Mouse (Mus musculus) G1E (cell line): ENCODE data around the gene Slc30a2. TPM values are rescaled to one million over a fixed set of nuclear protein-coding genes. Genes with fewer than 3 reads are reported as not detected.

ENCODE experiments used
- ATAC-seq: 2 replicates; pipeline ENCODE4 v1.8.0; 2016; ENCODE audit warnings: mild to moderate bottlenecking; ENCODE audit not compliant: insufficient number of reproducible peaks, poor library complexity, low FRiP score, severe bottlenecking; ENCODE audit errors: extremely low read depth
- DNase-seq: peaks from one replicate; pipeline ENCODE4 v3.0.0; 2012; ENCODE audit warnings: low spot score
- H3K27me3 ChIP-seq: 2 replicates; pipeline ENCODE4 v1.6.1; 2012; ENCODE audit warnings: mild to moderate bottlenecking, low read length, inconsistent platforms; ENCODE audit not compliant: insufficient read depth
- H3K36me3 ChIP-seq: replicated peaks from 2 replicates; pipeline ENCODE3; 2012; ENCODE audit warnings: mild to moderate bottlenecking, inconsistent platforms
- H3K4me1 ChIP-seq: 2 replicates; pipeline ENCODE4 v1.6.1; 2012; ENCODE audit warnings: low read depth, low read length, inconsistent platforms, mixed read lengths; ENCODE audit not compliant: insufficient read depth
- H3K4me3 ChIP-seq: 2 replicates; pipeline ENCODE4 v1.5.1; 2012; ENCODE audit warnings: low read depth, mild to moderate bottlenecking, inconsistent platforms, low read length, moderate library complexity, mixed read lengths
- H3K9me3 ChIP-seq: replicated peaks from 2 replicates; pipeline ENCODE4 v1.6.1; 2012; ENCODE audit warnings: inconsistent platforms
- CTCF ChIP-seq: IDR thresholded peaks from 2 replicates; pipeline ENCODE4 v1.5.1; 2012; ENCODE audit warnings: low read depth, low read length, inconsistent platforms, mixed read lengths
- GATA1 ChIP-seq: IDR thresholded peaks from 2 replicates; pipeline ENCODE4 v1.6.1; 2012; ENCODE audit warnings: borderline replicate concordance, low read length, inconsistent platforms, mixed read lengths
- GATA2 ChIP-seq: IDR thresholded peaks from 2 replicates; pipeline ENCODE4 v1.6.1; 2012; ENCODE audit warnings: low read depth, low read length, inconsistent platforms, borderline replicate concordance
- POLR2AphosphoS5 ChIP-seq: IDR thresholded peaks from 2 replicates; pipeline ENCODE4 v1.6.1; 2012; ENCODE audit warnings: low read depth, low read length, inconsistent platforms; ENCODE audit not compliant: insufficient replicate concordance
- TAL1 ChIP-seq: conservative IDR thresholded peaks from 2 replicates; pipeline ENCODE4 v1.6.1; 2012; ENCODE audit warnings: low read depth, low read length, inconsistent platforms, mixed read lengths
- polyA plus RNA-seq: library from polyadenylated mRNA; stranded (reverse); fragments of >175 nt; gene quantifications from 2 replicates; pipeline ENCODE4 v1.2.3, GENCODE M21; 2012
- total RNA-seq, 2 experiments: library from RNA; stranded (forward) in 1 of 2; stranded (reverse) in 1 of 2; fragments of 200-1000 nt in 1 of 2; fragments of >200 nt in 1 of 2; fragmentation: Nextera tagmentation in 1 of 2; gene quantifications; 2 replicates each; pipeline ENCODE4 v1.2.3; 2014 to 2017

The Slc30a2 gene
- total and polyA plus RNA-seq, 3 experiments = 4.6 to 8.2 (median 5.6) TPM

DNA sequence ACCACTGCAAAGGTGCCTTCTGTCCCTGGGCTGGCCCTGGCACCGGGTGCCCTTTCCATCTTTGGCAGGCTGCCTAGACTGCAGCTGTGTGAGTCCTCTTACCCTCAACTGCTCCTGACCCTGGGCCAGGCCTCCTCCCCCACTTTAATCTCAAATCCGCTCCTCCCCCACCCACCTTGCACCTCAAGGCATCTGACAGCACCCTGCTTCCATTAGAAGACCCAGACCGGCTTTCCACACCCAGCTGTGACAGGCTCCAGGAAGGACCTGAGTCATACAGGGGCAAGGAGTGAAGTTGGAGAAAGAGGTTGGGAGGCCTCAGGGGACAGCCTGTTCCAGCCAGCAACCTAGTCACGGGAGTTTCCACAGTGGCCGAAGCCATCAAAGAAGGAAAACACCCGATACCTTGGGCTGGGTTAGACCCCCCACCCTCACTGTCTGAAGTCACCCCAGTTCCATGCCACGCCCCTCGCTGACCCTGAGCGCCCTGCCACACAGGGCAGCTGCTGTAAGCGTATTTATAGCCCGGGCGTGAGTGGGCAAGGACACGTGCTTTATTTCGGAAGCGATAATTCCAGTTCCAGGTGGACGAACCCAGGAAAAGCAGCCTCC, 13.0 kb downstream of the Slc30a2 start:
- Histone ChIP-seq H3K9me3 (no peaks in the 10 kb centered on the region), H3K36me3 (peaks cover 55% of the 10 kb centered on the region), H3K4me3 (peak overlapping the region; percentile 53; the same call in 1 of the 2 replicates), H3K4me1 (peaks cover 64% of the 10 kb centered on the region), H3K27me3 (peaks cover 22% of the 10 kb centered on the region)
- DNase-seq (peak; percentile 43), ATAC-seq (no peak)
- TF ChIP-seq GATA2 = no peak
- no peak for TF ChIP-seq TAL1
- no peak for TF ChIP-seq CTCF
- TF ChIP-seq POLR2AphosphoS5 = no peak
- TF ChIP-seq GATA1 = no peak

DNA sequence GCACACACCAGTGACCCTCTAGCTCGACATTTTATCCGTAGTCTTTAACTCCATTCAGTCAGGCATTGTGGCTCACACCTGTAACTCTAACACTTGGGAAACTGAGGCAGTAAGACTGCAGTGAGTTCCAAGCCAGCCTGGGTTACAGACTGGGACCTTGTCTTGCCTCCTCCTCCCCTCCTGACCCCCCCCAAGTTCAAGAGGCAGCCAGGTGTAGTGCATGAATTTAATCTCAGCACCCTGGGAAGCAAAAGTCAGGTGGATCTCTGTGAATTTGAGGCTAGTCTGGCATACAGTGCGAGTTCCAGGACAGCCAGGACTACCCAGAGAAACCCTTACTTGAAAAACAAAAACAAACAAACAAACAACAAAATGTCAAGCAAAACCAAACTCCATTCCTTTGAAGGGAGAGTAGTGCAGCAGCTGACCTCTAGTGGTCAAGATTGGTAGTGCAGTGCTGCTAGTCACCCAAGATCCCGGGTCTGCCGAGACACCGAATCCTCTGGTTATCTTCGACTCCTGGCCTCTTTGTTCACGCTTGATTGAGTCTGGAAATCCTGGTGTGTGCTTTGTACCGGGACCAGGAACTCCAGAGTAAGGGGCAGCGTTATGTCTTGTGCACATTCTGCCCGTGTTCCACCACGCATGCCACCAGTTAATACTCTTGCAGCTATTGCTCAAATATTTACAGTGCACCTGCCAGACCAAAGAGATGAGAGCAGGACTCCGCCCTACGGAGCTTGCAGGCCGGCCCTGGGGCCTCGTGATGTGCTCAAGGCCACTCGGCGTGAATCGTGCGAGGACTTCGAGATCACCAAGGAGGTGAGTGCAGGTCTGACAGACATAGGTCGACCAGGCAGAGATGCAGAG, 13.8 kb downstream of the Slc30a2 start:
- ATAC-seq (no peak), DNase-seq (peak; percentile 67)
- Histone ChIP-seq H3K4me1 (peaks cover 55% of the 10 kb centered on the region), H3K27me3 (peaks cover 29% of the 10 kb centered on the region), H3K9me3 (no peaks in the 10 kb centered on the region), H3K36me3 (peaks cover 46% of the 10 kb centered on the region), H3K4me3 (no peak overlapping the region; the same call in 1 of the 2 replicates)
- TF ChIP-seq GATA2 (no peak), TAL1 (no peak), CTCF (peak; percentile 95), GATA1 (no peak), POLR2AphosphoS5 (no peak)

DNA sequence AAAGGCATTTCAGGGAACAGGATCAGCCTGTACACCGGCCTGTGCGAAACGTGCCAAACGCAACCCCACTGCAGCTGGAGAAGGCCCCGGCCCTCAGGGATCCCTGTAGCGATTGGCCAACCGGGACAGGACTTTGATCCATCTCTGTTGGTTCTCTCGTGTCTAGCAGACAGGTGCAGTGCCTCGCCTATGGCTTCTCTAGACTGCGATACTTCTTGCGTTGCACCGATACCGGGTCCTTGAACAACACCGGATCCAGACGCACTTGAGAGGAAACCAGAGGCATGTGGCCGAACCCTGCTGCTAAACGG, 14.4 kb downstream of the Slc30a2 start:
- Histone ChIP-seq H3K27me3 (peaks cover 35% of the 10 kb centered on the region), H3K4me1 (peaks cover 49% of the 10 kb centered on the region), H3K9me3 (no peaks in the 10 kb centered on the region), H3K36me3 (peaks cover 40% of the 10 kb centered on the region), H3K4me3 (no peak overlapping the region)
- TF ChIP-seq TAL1 = no peak
- no peak for TF ChIP-seq POLR2AphosphoS5
- no peak for TF ChIP-seq GATA2
- TF ChIP-seq CTCF = no peak
- TF ChIP-seq GATA1 = no peak
- ATAC-seq = no peak
- DNase-seq = no peak

DNA sequence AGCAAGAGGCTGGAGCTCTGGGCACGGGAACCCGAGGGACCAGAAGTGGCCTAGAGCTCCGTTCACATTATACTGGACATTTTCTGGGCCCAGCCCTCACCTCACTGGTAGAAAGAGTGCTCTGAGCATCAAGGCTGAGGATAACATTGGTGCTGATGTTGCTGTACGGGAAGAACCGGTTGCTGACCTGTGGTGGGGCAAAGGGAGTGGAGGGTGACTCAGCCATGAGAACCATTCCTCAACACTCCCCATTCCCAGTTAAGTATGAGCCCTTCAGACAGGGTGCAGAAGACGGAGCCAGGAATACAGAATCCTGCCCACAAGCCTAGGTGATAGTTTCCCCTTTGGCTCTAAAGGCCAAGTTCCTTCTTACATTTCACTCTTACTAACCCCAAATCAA, 16.7 kb downstream of the Slc30a2 start:
- Histone ChIP-seq H3K27me3 (peaks cover 52% of the 10 kb centered on the region), H3K36me3 (peaks cover 18% of the 10 kb centered on the region), H3K4me3 (no peak overlapping the region), H3K9me3 (no peaks in the 10 kb centered on the region), H3K4me1 (peaks cover 29% of the 10 kb centered on the region)
- no peak for ATAC-seq
- TF ChIP-seq GATA1 (no peak), GATA2 (no peak), POLR2AphosphoS5 (no peak), TAL1 (no peak), CTCF (no peak)
- no peak for DNase-seq

DNA sequence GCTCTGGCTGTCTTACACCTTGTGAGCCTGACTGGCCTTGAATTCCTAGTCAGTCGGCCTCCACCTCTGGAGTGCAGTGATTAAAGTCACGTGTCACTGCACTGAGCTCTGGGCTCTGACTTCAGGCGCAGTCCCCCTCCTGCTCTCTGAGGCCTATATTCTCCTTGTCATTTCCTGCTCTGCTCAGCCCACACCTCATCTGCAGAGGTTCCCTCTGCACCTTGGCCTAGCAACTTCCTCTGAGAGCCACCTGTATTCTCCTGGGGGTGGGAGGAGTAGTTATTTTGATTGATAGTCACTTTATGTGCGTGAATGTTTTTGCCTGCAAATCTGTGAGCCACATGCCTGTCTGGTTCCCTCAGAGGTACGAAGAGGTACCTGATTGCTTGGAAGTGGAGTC, 18.2 kb downstream of the Slc30a2 start:
- no peaks in the 10 kb centered on the region for H3K9me3 ChIP-seq
- DNase-seq = no peak
- peaks cover 67% of the 10 kb centered on the region for H3K27me3 ChIP-seq
- peaks cover 2% of the 10 kb centered on the region for H3K36me3 ChIP-seq
- peaks cover 14% of the 10 kb centered on the region for H3K4me1 ChIP-seq
- ATAC-seq = no peak
- no peak overlapping the region for H3K4me3 ChIP-seq
- TF ChIP-seq POLR2AphosphoS5 (no peak), TAL1 (no peak), GATA1 (no peak), GATA2 (no peak), CTCF (no peak)

DNA sequence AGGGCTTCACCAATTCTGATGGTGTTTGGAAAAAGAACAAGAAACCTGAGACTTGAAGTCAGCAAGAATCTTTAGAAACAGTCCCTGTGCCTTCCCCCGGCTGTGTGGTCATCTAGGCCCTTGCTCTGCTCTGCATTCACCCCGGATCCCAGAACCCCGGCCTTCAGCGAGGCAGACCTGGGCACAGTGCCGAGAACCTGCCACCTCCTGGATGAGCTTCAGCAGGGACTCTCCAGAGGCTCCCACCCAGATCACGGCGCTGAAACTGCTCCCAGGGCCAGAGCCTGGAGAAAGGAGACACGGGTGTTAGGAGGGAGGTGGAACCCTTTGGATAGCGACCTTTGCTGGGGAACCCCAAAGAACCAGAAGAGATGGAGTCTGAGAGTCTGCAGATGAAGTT, 19.1 kb downstream of the Slc30a2 start:
- DNase-seq (no peak), ATAC-seq (no peak)
- Histone ChIP-seq H3K9me3 (no peaks in the 10 kb centered on the region), H3K36me3 (no peaks in the 10 kb centered on the region), H3K27me3 (peaks cover 66% of the 10 kb centered on the region), H3K4me3 (no peak overlapping the region), H3K4me1 (peaks cover 5% of the 10 kb centered on the region)
- TF ChIP-seq POLR2AphosphoS5 (no peak), TAL1 (no peak), CTCF (no peak), GATA1 (no peak), GATA2 (no peak)
